Mouse (Mus musculus): ENCODE results near the gene Ttll9. TPM values are rescaled to one million over a fixed set of nuclear protein-coding genes. Genes with fewer than 3 reads are reported as not detected.

Gene Ttll9
- polyA plus RNA-seq, 1 experiment from 2014 or later = 1.2 TPM

- Histone ChIP-seq H3K9me3 (ENCODE audit: low read length) (no peaks in the 10 kb centered on the region), H3K9ac (replicated peaks; ENCODE audit: low read length) (no peak overlapping the region), H3K4me2 (replicated peaks; ENCODE audit: low read depth, low read length) (no peak overlapping the region), H3K4me1 (ENCODE audit: insufficient read depth, low read length) (no peaks in the 10 kb centered on the region), H3K27me3 (ENCODE audit: insufficient read depth, low read length) (peaks cover 20% of the 10 kb centered on the region), H3K36me3 (ENCODE audit: insufficient read depth, low read length) (no peaks in the 10 kb centered on the region), H3K4me3 (ENCODE audit: low read length) (no peak overlapping the region), H3K27ac (ENCODE audit: low read length) (no peak overlapping the region)
- 60% methylated on average over 6 of the region's 6 CpGs for WGBS
- ATAC-seq (ENCODE audit: low FRiP score, low TSS enrichment) = no peak
These were observed 93.1 kb downstream of the Ttll9 start for GRCm38 (mm10) chr2:153055270-153055920.

Other genes with a start within 250 kb of the Ttll9 start
- gene Id1, start 226.2 kb upstream of the Ttll9 start, polyA plus RNA-seq (2015; fragmentation: Nextera tagmentation; extraction: Ambion mirVana) = 139 and 151 TPM in 2 replicates
- 19.6 and 22.1 TPM in 2 replicates for gene Cox4i2, start 208.3 kb upstream of the Ttll9 start, polyA plus RNA-seq (2015; fragmentation: Nextera tagmentation; extraction: Ambion mirVana)
- 113 and 116 TPM in 2 replicates for gene Bcl2l1, start 130.8 kb upstream of the Ttll9 start, polyA plus RNA-seq (2015; fragmentation: Nextera tagmentation; extraction: Ambion mirVana)
- 83.9 and 97.6 TPM in 2 replicates for gene Tpx2, start 114.5 kb upstream of the Ttll9 start, polyA plus RNA-seq (2015; fragmentation: Nextera tagmentation; extraction: Ambion mirVana)
- 0.32 and 0.42 TPM in 2 replicates for gene Mylk2, start 51.1 kb upstream of the Ttll9 start, polyA plus RNA-seq (2015; fragmentation: Nextera tagmentation; extraction: Ambion mirVana)
- gene Foxs1, start 29.3 kb upstream of the Ttll9 start, polyA plus RNA-seq (2015; fragmentation: Nextera tagmentation; extraction: Ambion mirVana) = 7.5 and 8.3 TPM in 2 replicates
- 3.1 TPM in 2 replicates for gene Dusp15, start 10.8 kb upstream of the Ttll9 start, polyA plus RNA-seq (2015; fragmentation: Nextera tagmentation; extraction: Ambion mirVana)
- gene Pdrg1, start 52.9 kb downstream of the Ttll9 start, polyA plus RNA-seq (2015; fragmentation: Nextera tagmentation; extraction: Ambion mirVana) = 115 and 130 TPM in 2 replicates
- gene Xkr7, start 69.4 kb downstream of the Ttll9 start, polyA plus RNA-seq (2015; fragmentation: Nextera tagmentation; extraction: Ambion mirVana) = not detected in 2 replicates
- 1.8 and 2.4 TPM in 2 replicates for gene Ccm2l, start 103.5 kb downstream of the Ttll9 start, polyA plus RNA-seq (2015; fragmentation: Nextera tagmentation; extraction: Ambion mirVana)
- gene Hck, start 146.0 kb downstream of the Ttll9 start, polyA plus RNA-seq (2015; fragmentation: Nextera tagmentation; extraction: Ambion mirVana) = 6.3 and 6.6 TPM in 2 replicates
- gene Tm9sf4, start 198.8 kb downstream of the Ttll9 start, polyA plus RNA-seq (2015; fragmentation: Nextera tagmentation; extraction: Ambion mirVana) = 102 and 108 TPM in 2 replicates

Measured in kidney, embryonic 16.5 days (tissue).